Mouse (Mus musculus) lung, postnatal 0 days (tissue): ENCODE measurements at regions not wholly inside any gene's neighbourhood (a gene's known extent, or its start where the extent isn't known, plus 50 kb on each side); places are given as distances from the start of the nearest gene placed in this dataset.

Experiments
- ATAC-seq: fragments of 200-750 bp; cut with Nextera tagmentation; 2 replicates; pipeline ENCODE4 v1.8.0; 2017; ENCODE audit warnings: moderate library complexity
- DNase-seq: peaks from one replicate; pipeline ENCODE4 v3.0.0-alpha.2; 2016; ENCODE audit warnings: low spot score
- H3K27ac ChIP-seq: fragments of 300-500 bp; sonication (generic); 2 replicates; pipeline ENCODE4 v1.5.1; 2014; ENCODE audit warnings: antibody characterized with exemption, mild to moderate bottlenecking, low read length, mixed read lengths
- H3K27me3 ChIP-seq: fragments of 300-500 bp; sonication (generic); replicated peaks from 2 replicates; pipeline ENCODE4 v1.6.1; 2014; ENCODE audit warnings: low read length, mixed read lengths; ENCODE audit not compliant: insufficient read depth
- H3K36me3 ChIP-seq: fragments of 300-500 bp; sonication (generic); 2 replicates; pipeline ENCODE4 v1.6.1; 2014; ENCODE audit warnings: low read length, mixed read lengths; ENCODE audit not compliant: insufficient read depth
- H3K4me1 ChIP-seq: fragments of 300-500 bp; sonication (generic); 2 replicates; pipeline ENCODE4 v1.6.1; 2014; ENCODE audit warnings: antibody characterized with exemption, low read depth, low read length, mixed read lengths; ENCODE audit not compliant: insufficient read depth
- H3K4me2 ChIP-seq: fragments of 300-500 bp; sonication (generic); replicated peaks from 2 replicates; pipeline ENCODE4 v1.6.1; 2014; ENCODE audit warnings: low read depth, mild to moderate bottlenecking, low read length, moderate library complexity, mixed read lengths
- H3K4me3 ChIP-seq: fragments of 300-500 bp; sonication (generic); 2 replicates; pipeline ENCODE4 v1.5.1; 2014; ENCODE audit warnings: low read depth, low read length
- H3K9ac ChIP-seq: fragments of 300-500 bp; sonication (generic); replicated peaks from 2 replicates; pipeline ENCODE4 v1.6.1; 2014; ENCODE audit warnings: low read depth, mild to moderate bottlenecking
- H3K9me3 ChIP-seq: fragments of 300-500 bp; sonication (generic); 2 replicates; pipeline ENCODE4 v1.6.1; 2016; ENCODE audit warnings: low read length, mixed read lengths
- CTCF ChIP-seq: IDR thresholded peaks from 2 replicates; pipeline ENCODE4 v1.5.1; 2016; ENCODE audit warnings: antibody characterized with exemption, mild to moderate bottlenecking
- EP300 ChIP-seq: IDR thresholded peaks from 2 replicates; pipeline ENCODE4 v1.6.1; 2016; ENCODE audit warnings: antibody characterized with exemption, mild to moderate bottlenecking, control low read depth
- WGBS: fragments of 180-500 bp; shearing (Covaris S2); extraction: QIAGEN DNeasy Blood & Tissue Kit; methylation state at CpG from one replicate; pipeline ENCODE4 v1.1.7; 2014; 5-methylcytosine and 5-hydroxymethylcytosine counted together

DNA sequence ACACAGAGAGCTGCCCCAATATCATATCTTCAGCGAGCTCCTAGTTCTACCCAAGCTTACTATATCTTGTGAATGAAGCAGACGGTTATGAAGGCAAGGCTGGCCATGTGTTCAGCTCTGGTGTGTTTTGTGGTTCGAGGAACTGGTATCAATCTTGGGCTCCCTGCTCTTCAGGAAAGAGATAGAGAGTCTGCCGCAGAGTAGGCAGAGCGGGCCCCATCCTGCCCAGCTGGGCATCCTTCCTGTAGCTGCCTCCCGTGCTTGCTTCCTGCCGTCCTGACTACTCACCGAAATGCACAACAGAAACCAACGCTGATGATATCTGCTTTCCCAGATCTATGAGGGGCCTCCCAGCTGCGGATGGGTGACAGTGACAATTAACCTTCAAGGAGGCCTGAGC lies 60.3 kb downstream of the Snrpe start:
- TF ChIP-seq EP300, result no peak
- no peak for TF ChIP-seq CTCF
- no peaks in the 10 kb centered on the region for H3K4me1 ChIP-seq
- no peak overlapping the region for H3K4me2 ChIP-seq
- no peaks in the 10 kb centered on the region for H3K27me3 ChIP-seq
- no peaks in the 10 kb centered on the region for H3K36me3 ChIP-seq
- H3K9ac ChIP-seq, result no peak overlapping the region
- H3K4me3 ChIP-seq, result no peak overlapping the region
- DNase-seq (no peak), ATAC-seq (no peak)
- H3K27ac ChIP-seq, result no peak overlapping the region
- H3K9me3 ChIP-seq, result peaks cover 7% of the 10 kb centered on the region; the same call in 1 of the 2 replicates
- 54% methylated on average over 10 of the region's 10 CpGs for WGBS

DNA sequence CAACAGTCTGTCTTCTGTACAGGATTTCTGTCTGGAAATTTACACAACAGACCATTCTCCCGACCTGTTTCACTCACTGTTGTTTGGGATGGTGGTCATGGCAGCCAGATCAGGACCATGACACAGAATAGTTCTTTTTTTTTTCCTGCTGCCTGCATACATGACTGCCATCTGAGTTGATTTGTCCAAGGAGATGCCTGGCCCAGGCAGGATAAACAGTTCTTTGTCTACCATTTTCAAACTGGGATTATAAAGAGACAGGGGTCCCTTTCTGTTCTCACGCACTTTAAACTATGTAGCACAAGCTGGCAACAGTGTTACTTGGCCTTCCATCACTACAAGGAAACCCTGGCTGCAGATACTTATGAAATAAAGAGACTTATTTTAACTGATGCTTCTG lies 61.1 kb downstream of the Snrpe start:
- Histone ChIP-seq H3K27me3 (no peaks in the 10 kb centered on the region), H3K4me3 (no peak overlapping the region), H3K27ac (no peak overlapping the region), H3K4me1 (no peaks in the 10 kb centered on the region), H3K36me3 (no peaks in the 10 kb centered on the region), H3K9ac (no peak overlapping the region), H3K4me2 (no peak overlapping the region), H3K9me3 (peaks cover 7% of the 10 kb centered on the region; the same call in 1 of the 2 replicates)
- 61% methylated on average over 2 of the region's 2 CpGs for WGBS
- ATAC-seq (no peak), DNase-seq (no peak)
- no peak for TF ChIP-seq CTCF
- no peak for TF ChIP-seq EP300

DNA sequence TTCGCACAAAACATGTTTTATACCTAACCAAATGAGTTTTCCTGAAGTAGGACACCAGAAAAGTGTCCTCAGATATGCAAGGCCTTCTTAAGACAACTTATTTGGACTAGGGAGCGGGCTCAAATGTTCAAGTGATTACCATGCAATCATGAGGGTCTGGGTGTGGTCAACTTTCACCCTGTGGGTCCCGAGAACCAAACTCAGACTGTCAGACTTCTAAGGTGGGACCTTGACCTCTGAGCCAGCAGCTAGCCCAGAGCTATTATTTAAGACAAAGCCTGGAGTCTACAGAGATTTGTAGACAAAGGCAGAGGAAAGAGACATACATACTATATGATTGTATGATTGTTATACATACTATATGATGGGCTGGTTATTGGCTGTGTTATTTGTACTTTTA lies 62.5 kb downstream of the Snrpe start:
- no peaks in the 10 kb centered on the region for H3K4me1 ChIP-seq
- no peak for ATAC-seq
- no peaks in the 10 kb centered on the region for H3K36me3 ChIP-seq

DNA sequence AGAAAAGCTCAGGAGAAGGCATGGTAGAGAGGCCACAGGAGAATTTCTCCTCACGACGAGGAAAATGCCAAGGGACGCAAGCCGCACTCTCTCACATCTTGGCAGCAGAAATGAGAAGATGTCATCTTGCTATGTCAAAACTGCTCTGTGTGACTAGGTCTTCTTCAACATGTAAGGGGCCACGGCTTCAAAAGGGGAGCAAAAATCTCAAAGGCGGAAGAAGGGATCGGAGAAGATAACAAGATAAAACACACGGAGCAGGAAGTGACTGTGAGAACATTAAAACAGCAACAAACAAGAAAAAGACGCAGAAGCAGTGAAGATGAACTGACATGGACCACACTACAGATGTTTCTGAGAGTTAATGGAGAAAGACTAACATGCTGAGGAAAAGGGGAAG lies 65.1 kb downstream of the Snrpe start:
- H3K4me2 ChIP-seq, result no peak overlapping the region
- no peak overlapping the region for H3K27ac ChIP-seq
- H3K9me3 ChIP-seq, result no peaks in the 10 kb centered on the region
- ATAC-seq, result no peak
- TF ChIP-seq CTCF, result no peak
- no peak for TF ChIP-seq EP300
- WGBS, result 71% methylated on average over 9 of the region's 9 CpGs
- DNase-seq, result no peak
- no peaks in the 10 kb centered on the region for H3K27me3 ChIP-seq
- no peak overlapping the region for H3K9ac ChIP-seq
- no peaks in the 10 kb centered on the region for H3K4me1 ChIP-seq
- H3K4me3 ChIP-seq, result no peak overlapping the region
- no peaks in the 10 kb centered on the region for H3K36me3 ChIP-seq

More for the DNA sequence above, 62.5 kb downstream of the Snrpe start:
- H3K4me2 ChIP-seq, result no peak overlapping the region
- no peak overlapping the region for H3K4me3 ChIP-seq
- DNase-seq, result no peak
- 0 out of 2 replicates have a peak, but pooled peaks cover 1% of the 10 kb centered on the region for H3K9me3 ChIP-seq
- no peak overlapping the region for H3K9ac ChIP-seq
- H3K27me3 ChIP-seq, result no peaks in the 10 kb centered on the region
- 82% methylated on average over 3 of the region's 3 CpGs for WGBS
- TF ChIP-seq EP300, result no peak
- no peak for TF ChIP-seq CTCF
- no peak overlapping the region for H3K27ac ChIP-seq

DNA sequence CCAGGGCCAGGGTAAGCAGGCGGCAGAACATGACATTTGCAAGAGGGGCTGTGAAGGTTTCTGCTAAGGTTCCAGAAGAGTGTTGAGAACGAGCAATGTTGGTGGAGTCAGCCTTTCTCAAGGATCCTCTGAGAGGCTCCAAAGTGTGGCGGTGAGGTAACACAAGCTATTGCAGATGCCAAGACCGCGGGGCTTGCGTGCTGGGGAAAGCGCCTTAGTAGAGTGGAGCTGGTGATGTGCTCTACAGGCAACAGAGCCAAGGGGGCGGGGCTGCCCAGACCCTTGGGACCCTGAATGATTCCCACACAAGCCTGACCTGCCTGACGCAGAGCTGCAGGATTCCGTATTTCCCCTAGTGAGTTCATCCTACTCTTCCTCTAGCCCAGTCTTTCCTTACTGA lies 66.3 kb downstream of the Snrpe start:
- Histone ChIP-seq H3K4me2 (no peak overlapping the region), H3K4me1 (no peaks in the 10 kb centered on the region), H3K9ac (no peak overlapping the region), H3K36me3 (no peaks in the 10 kb centered on the region), H3K4me3 (no peak overlapping the region), H3K9me3 (no peaks in the 10 kb centered on the region), H3K27me3 (no peaks in the 10 kb centered on the region), H3K27ac (no peak overlapping the region)
- 73% methylated on average over 10 of the region's 10 CpGs for WGBS
- TF ChIP-seq CTCF (no peak), EP300 (no peak)
- DNase-seq (no peak), ATAC-seq (no peak)

DNA sequence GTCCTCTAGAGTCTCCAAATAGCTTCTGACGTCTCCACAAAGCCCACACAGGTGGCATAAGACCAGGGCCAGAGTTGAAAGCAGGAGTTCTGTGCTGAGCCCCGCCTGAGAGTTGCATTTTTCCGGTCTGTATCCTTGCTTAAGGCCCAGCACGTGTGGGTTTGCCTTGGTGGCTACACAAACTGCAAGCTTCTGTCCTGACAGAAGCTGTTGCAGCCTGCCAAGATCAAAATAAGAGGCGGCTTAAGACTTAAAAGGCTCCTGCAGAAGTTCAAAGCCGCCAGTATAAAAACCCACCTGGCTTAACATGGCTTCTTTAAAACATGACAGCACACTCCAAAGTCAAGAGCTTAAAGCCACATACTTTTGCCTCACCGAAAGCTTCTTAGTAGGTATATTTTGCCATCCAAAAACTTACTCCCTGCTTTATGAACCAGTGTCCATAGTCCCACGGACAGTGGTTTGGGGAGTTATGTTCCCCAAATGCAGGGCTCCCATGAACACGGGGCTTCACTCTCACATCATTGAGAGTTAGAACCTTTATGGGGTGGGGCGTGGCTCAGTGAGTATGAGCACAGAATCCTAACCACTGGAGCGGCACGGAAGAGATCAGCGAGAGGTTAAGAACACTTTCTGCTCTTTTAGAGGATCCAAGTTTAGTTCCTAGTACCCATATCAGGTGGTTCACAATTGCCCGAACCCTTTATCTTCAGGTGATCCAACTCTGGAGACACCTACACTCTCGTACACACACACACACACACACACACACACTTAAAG lies 67.9 kb downstream of the Snrpe start:
- 64% methylated on average over 15 of the region's 15 CpGs for WGBS
- TF ChIP-seq CTCF (no peak), EP300 (no peak)
- Histone ChIP-seq H3K9ac (no peak overlapping the region), H3K4me3 (no peak overlapping the region), H3K4me2 (no peak overlapping the region), H3K36me3 (no peaks in the 10 kb centered on the region), H3K4me1 (no peaks in the 10 kb centered on the region), H3K27me3 (no peaks in the 10 kb centered on the region), H3K27ac (no peak overlapping the region), H3K9me3 (no peaks in the 10 kb centered on the region)
- DNase-seq (no peak), ATAC-seq (no peak)

DNA sequence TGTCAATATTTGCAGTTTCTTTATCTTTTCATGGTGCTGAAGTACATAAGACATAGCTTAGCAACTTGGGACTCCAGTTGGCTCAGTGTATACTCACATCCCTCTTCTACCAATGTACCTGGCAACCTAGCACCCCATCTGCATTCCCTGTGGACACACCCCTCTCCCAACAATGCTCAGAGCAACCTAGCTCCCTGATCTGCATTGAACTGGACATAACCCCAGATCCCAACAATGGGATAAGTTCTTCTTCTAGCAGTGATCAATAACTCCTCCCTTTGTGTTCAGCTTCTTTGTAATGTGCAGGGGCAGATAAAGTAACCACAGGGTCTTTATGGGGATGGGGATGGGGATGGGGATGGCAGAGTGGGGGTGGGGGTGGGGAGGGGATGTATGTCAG lies 79.4 kb downstream of the Snrpe start:
- no peak for ATAC-seq
- TF ChIP-seq EP300, result no peak
- no peak for TF ChIP-seq CTCF
- Histone ChIP-seq H3K4me3 (no peak overlapping the region), H3K4me1 (no peaks in the 10 kb centered on the region), H3K27ac (no peak overlapping the region), H3K4me2 (no peak overlapping the region), H3K9ac (no peak overlapping the region), H3K27me3 (no peaks in the 10 kb centered on the region), H3K9me3 (no peaks in the 10 kb centered on the region), H3K36me3 (no peaks in the 10 kb centered on the region)
- no peak for DNase-seq
